Mouse (Mus musculus) cerebellum, adult 2 months (tissue): ENCODE results near the gene Rpap1. TPM values are rescaled to one million over a fixed set of nuclear protein-coding genes. Genes with fewer than 3 reads are reported as not detected.

ENCODE experiments used
- DNase-seq, 2 experiments: peaks; one replicate each; pipeline ENCODE4 v3.0.0; 2021
- H3K27ac ChIP-seq: fragments of 200-500 bp; 2 replicates; pipeline ENCODE4 v1.5.1; 2012; ENCODE audit warnings: low read length, control low read depth, inconsistent platforms; ENCODE audit not compliant: insufficient read depth
- H3K27me3 ChIP-seq: fragments of 200-500 bp; 2 replicates; pipeline ENCODE4 v1.6.1; 2012; ENCODE audit warnings: inconsistent platforms, mild to moderate bottlenecking, low read length, moderate library complexity; ENCODE audit not compliant: control insufficient read depth, insufficient read depth
- H3K4me1 ChIP-seq: fragments of 200-500 bp; 2 replicates; pipeline ENCODE4 v1.6.1; 2011; ENCODE audit warnings: low read length; ENCODE audit not compliant: control insufficient read depth, insufficient read depth
- H3K4me3 ChIP-seq: fragments of 200-500 bp; replicated peaks from 2 replicates; pipeline ENCODE3; 2011; ENCODE audit warnings: mild to moderate bottlenecking, low read depth, low read length, control low read depth; ENCODE audit not compliant: insufficient read depth
- CTCF ChIP-seq: fragments of 200-500 bp; IDR thresholded peaks from 2 replicates; pipeline ENCODE4 v1.5.1; 2011; ENCODE audit warnings: low read depth, mild to moderate bottlenecking, control low read depth, low read length, moderate library complexity, borderline replicate concordance; ENCODE audit not compliant: insufficient read depth
- POLR2A ChIP-seq: fragments of 200-500 bp; IDR thresholded peaks from 2 replicates; pipeline ENCODE4 v1.6.1; 2011; ENCODE audit warnings: low read length, control low read depth, borderline replicate concordance; ENCODE audit not compliant: insufficient read depth
- WGBS: fragments of 180-500 bp; shearing (Covaris S2); methylation state at CpG from one replicate; pipeline ENCODE4 v1.1.7; 2018; 5-methylcytosine and 5-hydroxymethylcytosine counted together
- polyA plus RNA-seq: library from polyadenylated mRNA; depleted of rRNA; stranded (reverse); fragments of >200 nt; gene quantifications from 2 replicates; pipeline ENCODE4 v1.2.3, GENCODE M21; 2012

The Rpap1 gene
- polyA plus RNA-seq, 1 experiment, result 15.9 TPM

DNA sequence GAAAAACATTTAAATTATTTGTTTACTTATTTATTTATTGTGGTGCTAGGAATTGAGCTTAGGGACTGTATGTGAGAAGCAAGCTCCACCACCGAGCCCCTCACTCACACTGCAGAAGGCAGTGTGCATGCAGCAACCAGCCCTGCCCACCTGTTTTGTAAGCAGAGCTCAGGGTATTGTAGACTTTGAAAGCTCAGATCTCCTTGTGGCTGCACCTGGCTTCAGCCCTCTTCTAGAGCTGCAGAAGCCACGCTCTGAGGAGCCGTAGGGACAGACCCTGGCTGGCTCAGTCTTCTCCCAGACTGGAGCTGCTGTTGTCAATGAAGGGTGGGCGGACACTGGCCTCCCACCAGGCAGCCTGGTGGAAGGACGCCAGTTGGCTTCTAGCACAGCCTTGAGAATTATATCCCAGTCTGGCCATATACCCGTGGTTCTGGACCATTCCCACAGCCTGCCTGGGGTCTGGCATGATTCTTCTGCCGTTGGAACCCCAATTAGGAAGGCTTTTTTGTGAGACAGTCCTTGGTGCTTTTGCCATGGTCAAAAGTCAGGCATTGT, 27.1 kb upstream of the Rpap1 start:
- TF ChIP-seq POLR2A, result no peak
- no peak for TF ChIP-seq CTCF
- peak overlapping the region; percentile 43; the same call in 1 of the 2 replicates for H3K27ac ChIP-seq
- 8% methylated on average over 7 of the region's 7 CpGs for WGBS
- no peak overlapping the region for H3K4me3 ChIP-seq
- H3K27me3 ChIP-seq, result no peaks in the 10 kb centered on the region
- H3K4me1 ChIP-seq, result peaks cover 55% of the 10 kb centered on the region
- peak; percentile 59 to 65 for DNase-seq

DNA sequence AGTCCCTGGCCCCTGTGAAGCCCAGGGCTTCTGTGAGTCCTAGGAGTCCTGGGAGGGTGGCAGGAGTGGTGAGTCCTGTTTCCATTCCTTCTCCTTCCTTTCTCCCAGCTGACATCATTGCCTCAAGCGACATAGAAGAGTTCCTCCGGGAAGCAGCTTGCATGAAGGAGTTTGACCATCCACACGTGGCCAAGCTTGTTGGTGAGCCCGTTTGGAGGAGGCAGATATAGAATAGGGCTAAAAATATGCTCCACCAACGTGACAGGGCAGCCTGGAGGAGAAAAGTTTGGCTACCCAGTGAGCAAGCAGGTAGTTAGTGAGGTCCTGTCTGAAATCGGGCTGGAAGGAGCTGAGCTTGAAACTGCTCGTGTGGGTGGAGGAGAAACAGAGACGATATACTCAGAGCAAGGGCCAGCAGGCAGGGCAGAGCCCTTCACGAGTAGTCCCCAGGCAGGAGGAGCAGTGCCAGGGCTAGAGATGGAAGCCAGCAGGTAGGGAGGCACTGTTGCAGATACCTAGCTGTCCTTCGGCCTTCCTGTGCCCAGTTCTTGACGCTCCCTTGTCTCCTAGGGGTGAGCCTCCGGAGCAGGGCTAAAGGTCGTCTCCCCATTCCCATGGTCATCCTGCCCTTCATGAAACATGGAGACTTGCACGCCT, 24.3 kb upstream of the Rpap1 start:
- WGBS, result 28% methylated on average over 14 of the region's 14 CpGs
- TF ChIP-seq CTCF, result no peak
- no peak for TF ChIP-seq POLR2A
- DNase-seq, result peak; percentile 70 to 76
- H3K4me3 ChIP-seq, result no peak overlapping the region
- no peaks in the 10 kb centered on the region for H3K27me3 ChIP-seq
- peaks cover 56% of the 10 kb centered on the region for H3K4me1 ChIP-seq
- H3K27ac ChIP-seq, result no peak overlapping the region

- TF ChIP-seq CTCF (no peak), POLR2A (no peak)
- Histone ChIP-seq H3K4me3 (no peak overlapping the region), H3K4me1 (peaks cover 54% of the 10 kb centered on the region), H3K27me3 (no peaks in the 10 kb centered on the region), H3K27ac (no peak overlapping the region)
- DNase-seq, result peak in 1 of 2 experiments; percentile 25
- 42% methylated on average over 12 of the region's 12 CpGs for WGBS
Observed at GRCm38 (mm10) chr2:119810890-119811289, 23.6 kb upstream of the Rpap1 start.

- WGBS, result 80% methylated on average over 4 of the region's 4 CpGs
- H3K27me3 ChIP-seq, result no peaks in the 10 kb centered on the region
- no peak overlapping the region for H3K4me3 ChIP-seq
- peaks cover 62% of the 10 kb centered on the region for H3K4me1 ChIP-seq
- no peak overlapping the region for H3K27ac ChIP-seq
- no peak for DNase-seq
- TF ChIP-seq CTCF (no peak), POLR2A (no peak)
Observed at GRCm38 (mm10) chr2:119808881-119809280, 21.5 kb upstream of the Rpap1 start.

DNA sequence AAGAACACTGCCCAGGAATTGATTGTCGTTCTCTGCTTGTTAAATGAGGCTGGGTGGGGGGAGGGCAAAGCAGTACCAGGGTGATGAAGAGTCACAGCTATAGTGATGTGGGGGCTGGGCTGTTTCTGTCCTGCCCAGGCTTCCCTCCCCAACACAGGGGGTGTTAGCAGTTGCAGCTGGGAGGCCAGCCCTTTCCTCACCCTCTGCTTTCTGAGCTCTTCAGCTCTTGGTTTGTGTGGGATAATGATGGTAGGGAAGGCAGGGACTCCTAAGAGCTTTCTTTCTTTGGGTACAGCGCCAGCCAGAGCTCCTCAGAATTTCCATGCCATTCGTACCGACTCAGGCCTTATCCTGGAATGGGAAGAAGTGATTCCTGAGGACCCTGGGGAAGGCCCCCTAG, 21.1 kb upstream of the Rpap1 start:
- no peak for DNase-seq
- H3K4me3 ChIP-seq, result no peak overlapping the region
- H3K4me1 ChIP-seq, result peaks cover 62% of the 10 kb centered on the region
- whole genome bisulfite sequencing, result 55% methylated on average over 4 of the region's 4 CpGs
- TF ChIP-seq CTCF (no peak), POLR2A (no peak)
- no peaks in the 10 kb centered on the region for H3K27me3 ChIP-seq
- no peak overlapping the region for H3K27ac ChIP-seq

DNA sequence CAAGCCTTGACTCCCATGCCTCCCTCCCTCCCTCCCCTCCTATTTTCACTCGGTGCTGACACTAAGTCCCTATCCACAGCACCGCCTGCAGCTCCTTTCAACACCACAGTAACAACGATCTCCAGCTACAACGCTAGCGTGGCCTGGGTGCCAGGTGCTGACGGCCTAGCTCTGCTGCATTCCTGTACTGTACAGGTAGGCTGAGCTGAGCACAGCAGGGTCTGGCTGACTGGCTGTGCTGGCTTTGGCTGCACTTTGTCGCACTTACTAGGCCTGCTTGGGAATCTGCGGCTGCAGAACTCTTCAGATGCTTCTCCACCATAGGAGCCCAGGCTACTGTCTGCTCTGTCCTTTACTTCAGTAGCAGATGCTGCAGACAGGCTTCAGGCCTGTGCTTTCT, 18.2 kb upstream of the Rpap1 start:
- TF ChIP-seq POLR2A (no peak), CTCF (no peak)
- H3K4me1 ChIP-seq, result peaks cover 66% of the 10 kb centered on the region
- WGBS, result 10% methylated on average over 8 of the region's 8 CpGs
- no peak overlapping the region for H3K4me3 ChIP-seq
- peak overlapping the region; percentile 8; the same call in 1 of the 2 replicates for H3K27ac ChIP-seq
- peak; percentile 57 to 67 for DNase-seq
- H3K27me3 ChIP-seq, result no peaks in the 10 kb centered on the region

GRCm38 (mm10) chr2:119804776-119805175, 17.4 kb upstream of the Rpap1 start:
- H3K27ac ChIP-seq, result 0 out of 2 replicates have a peak overlapping the region, but pooled peaks have one; percentile 10
- peaks cover 59% of the 10 kb centered on the region for H3K4me1 ChIP-seq
- TF ChIP-seq CTCF, result no peak
- no peak for TF ChIP-seq POLR2A
- DNase-seq, result peak; percentile 73 to 89
- WGBS, result 17% methylated on average over 9 of the region's 9 CpGs
- no peaks in the 10 kb centered on the region for H3K27me3 ChIP-seq
- no peak overlapping the region for H3K4me3 ChIP-seq

- WGBS, result 32% methylated on average over 5 of the region's 5 CpGs
- DNase-seq, result no peak
- Histone ChIP-seq H3K27ac (peak overlapping the region; percentile 20), H3K4me3 (no peak overlapping the region), H3K27me3 (no peaks in the 10 kb centered on the region), H3K4me1 (peaks cover 54% of the 10 kb centered on the region)
- no peak for TF ChIP-seq CTCF
- TF ChIP-seq POLR2A, result no peak
Observed at GRCm38 (mm10) chr2:119804275-119804628, 16.9 kb upstream of the Rpap1 start.
